Mouse (Mus musculus): ENCODE measurements around the gene Rfx3. TPM values are rescaled to one million over a fixed set of nuclear protein-coding genes. Genes with fewer than 3 reads are reported as not detected.

Gene Rfx3
- 31.0 and 33.4 TPM in 2 replicates for polyA plus RNA-seq (2016; fragmentation: Nextera tagmentation; extraction: Ambion mirVana)

GRCm38 (mm10) chr19:28010471-28011395, at the start of gene Rfx3:
Gene Rfx3 (minus strand): TSS chr19:28011166.
- no peaks in the 10 kb centered on the region for H3K27me3 ChIP-seq
- ATAC-seq (ENCODE audit: low FRiP score, low read depth): peak; percentile 85

GRCm38 (mm10) chr19:28052058-28052457, 41.1 kb upstream of the Rfx3 start:
- H3K4me1 ChIP-seq: no peaks in the 10 kb centered on the region
- no peaks in the 10 kb centered on the region for H3K27me3 ChIP-seq
- H3K4me2 ChIP-seq (replicated peaks): no peak overlapping the region
- no peaks in the 10 kb centered on the region for H3K36me3 ChIP-seq
- no peaks in the 10 kb centered on the region for H3K9me3 ChIP-seq
- ATAC-seq (ENCODE audit: low FRiP score, low read depth): no peak
- no peak overlapping the region for H3K4me3 ChIP-seq
- H3K27ac ChIP-seq (replicated peaks): no peak overlapping the region
- H3K9ac ChIP-seq (replicated peaks): no peak overlapping the region
- 76% methylated on average over 1 of the region's 1 CpGs for WGBS

More at GRCm38 (mm10) chr19:28010471-28011395, at the start of gene Rfx3:
- Histone ChIP-seq H3K36me3 (no peaks in the 10 kb centered on the region), H3K4me1 (peaks cover 10% of the 10 kb centered on the region), H3K9me3 (no peaks in the 10 kb centered on the region), H3K9ac (replicated peaks) (peak within 1 kb of the TSS; percentile 96), H3K27ac (replicated peaks) (peak within 1 kb of the TSS; percentile 100), H3K4me2 (replicated peaks) (peak within 1 kb of the TSS; percentile 62), H3K4me3 (peak within 1 kb of the TSS; percentile 95)
- WGBS: 2% methylated on average over 77 of the region's 78 CpGs

GRCm38 (mm10) chr19:28051571-28051970, 40.6 kb upstream of the Rfx3 start:
- ATAC-seq (ENCODE audit: low FRiP score, low read depth): no peak
- H3K4me1 ChIP-seq: no peaks in the 10 kb centered on the region
- 85% methylated on average over 5 of the region's 5 CpGs for WGBS
- H3K4me2 ChIP-seq (replicated peaks): no peak overlapping the region
- no peaks in the 10 kb centered on the region for H3K36me3 ChIP-seq
- H3K27ac ChIP-seq (replicated peaks): no peak overlapping the region
- H3K4me3 ChIP-seq: no peak overlapping the region
- H3K9me3 ChIP-seq: no peaks in the 10 kb centered on the region
- H3K9ac ChIP-seq (replicated peaks): no peak overlapping the region
- H3K27me3 ChIP-seq: no peaks in the 10 kb centered on the region

- Histone ChIP-seq H3K9me3 (no peaks in the 10 kb centered on the region), H3K36me3 (no peaks in the 10 kb centered on the region), H3K27me3 (no peaks in the 10 kb centered on the region), H3K9ac (replicated peaks) (no peak overlapping the region), H3K4me1 (no peaks in the 10 kb centered on the region), H3K4me2 (replicated peaks) (no peak overlapping the region), H3K4me3 (no peak overlapping the region), H3K27ac (replicated peaks) (no peak overlapping the region)
- no peak for ATAC-seq (ENCODE audit: low FRiP score, low read depth)
- 87% methylated on average over 4 of the region's 4 CpGs for WGBS
Observed at GRCm38 (mm10) chr19:28049280-28049679, 38.3 kb upstream of the Rfx3 start.

- WGBS: 90% methylated on average over 5 of the region's 5 CpGs
- H3K4me3 ChIP-seq: no peak overlapping the region
- H3K36me3 ChIP-seq: no peaks in the 10 kb centered on the region
- no peak overlapping the region for H3K9ac ChIP-seq (replicated peaks)
- no peak for ATAC-seq (ENCODE audit: low FRiP score, low read depth)
- no peak overlapping the region for H3K27ac ChIP-seq (replicated peaks)
- no peak overlapping the region for H3K4me2 ChIP-seq (replicated peaks)
- no peaks in the 10 kb centered on the region for H3K27me3 ChIP-seq
- no peaks in the 10 kb centered on the region for H3K4me1 ChIP-seq
- no peaks in the 10 kb centered on the region for H3K9me3 ChIP-seq
Observed at GRCm38 (mm10) chr19:28046806-28047205, 35.8 kb upstream of the Rfx3 start.

- H3K4me2 ChIP-seq (replicated peaks): no peak overlapping the region
- H3K4me3 ChIP-seq: no peak overlapping the region
- no peaks in the 10 kb centered on the region for H3K36me3 ChIP-seq
- no peaks in the 10 kb centered on the region for H3K4me1 ChIP-seq
- no peaks in the 10 kb centered on the region for H3K9me3 ChIP-seq
- no peaks in the 10 kb centered on the region for H3K27me3 ChIP-seq
- no peak overlapping the region for H3K9ac ChIP-seq (replicated peaks)
- H3K27ac ChIP-seq (replicated peaks): no peak overlapping the region
- ATAC-seq (ENCODE audit: low FRiP score, low read depth): no peak
- WGBS: 83% methylated on average over 5 of the region's 5 CpGs
Observed at GRCm38 (mm10) chr19:28044950-28045349, 34.0 kb upstream of the Rfx3 start.

GRCm38 (mm10) chr19:28011718-28012499, 943 bp upstream of the Rfx3 start:
- H3K9me3 ChIP-seq: no peaks in the 10 kb centered on the region
- peak overlapping the region; percentile 84 for H3K9ac ChIP-seq (replicated peaks)
- H3K4me3 ChIP-seq: peak overlapping the region; percentile 95
- peak overlapping the region; percentile 100 for H3K27ac ChIP-seq (replicated peaks)
- peak overlapping the region; percentile 62 for H3K4me2 ChIP-seq (replicated peaks)
- peak; percentile 71 for ATAC-seq (ENCODE audit: low FRiP score, low read depth)
- no peaks in the 10 kb centered on the region for H3K27me3 ChIP-seq
- peaks cover 10% of the 10 kb centered on the region for H3K4me1 ChIP-seq
- WGBS: under 1% methylated on average over 52 of the region's 52 CpGs
- H3K36me3 ChIP-seq: no peaks in the 10 kb centered on the region

- Histone ChIP-seq H3K36me3 (no peaks in the 10 kb centered on the region), H3K4me2 (replicated peaks) (peak overlapping the region; percentile 60), H3K27me3 (no peaks in the 10 kb centered on the region), H3K27ac (replicated peaks) (peak overlapping the region; percentile 100), H3K9ac (replicated peaks) (peak overlapping the region; percentile 96), H3K4me3 (peak overlapping the region; percentile 95), H3K9me3 (no peaks in the 10 kb centered on the region), H3K4me1 (peaks cover 10% of the 10 kb centered on the region)
- WGBS: under 1% methylated on average over 29 of the region's 30 CpGs
- peak; percentile 97 for ATAC-seq (ENCODE audit: low FRiP score, low read depth)
Observed at GRCm38 (mm10) chr19:28011396-28011717, 391 bp upstream of the Rfx3 start.

GRCm38 (mm10) chr19:28009587-28010281, 1.2 kb downstream of the Rfx3 start:
- Histone ChIP-seq H3K27ac (replicated peaks) (peak overlapping the region; percentile 100), H3K4me3 (peak overlapping the region; percentile 95), H3K4me2 (replicated peaks) (peak overlapping the region; percentile 60), H3K27me3 (no peaks in the 10 kb centered on the region), H3K9me3 (no peaks in the 10 kb centered on the region), H3K36me3 (no peaks in the 10 kb centered on the region), H3K9ac (replicated peaks) (peak overlapping the region; percentile 96), H3K4me1 (peaks cover 10% of the 10 kb centered on the region)
- no peak for ATAC-seq (ENCODE audit: low FRiP score, low read depth)
- 1% methylated on average over 5 of the region's 5 CpGs for WGBS

- 43% methylated on average over 1 of the region's 1 CpGs for WGBS
- Histone ChIP-seq H3K9me3 (no peaks in the 10 kb centered on the region), H3K4me3 (no peak overlapping the region), H3K27ac (replicated peaks) (no peak overlapping the region), H3K9ac (replicated peaks) (no peak overlapping the region), H3K36me3 (no peaks in the 10 kb centered on the region), H3K4me1 (0 out of 2 replicates have a peak, but pooled peaks cover 2% of the 10 kb centered on the region), H3K27me3 (no peaks in the 10 kb centered on the region), H3K4me2 (replicated peaks) (no peak overlapping the region)
- no peak for ATAC-seq (ENCODE audit: low FRiP score, low read depth)
Observed at GRCm38 (mm10) chr19:28004190-28004589, 6.8 kb downstream of the Rfx3 start.

- H3K9me3 ChIP-seq: no peaks in the 10 kb centered on the region
- H3K4me3 ChIP-seq: no peak overlapping the region
- no peak for ATAC-seq (ENCODE audit: low FRiP score, low read depth)
- H3K4me1 ChIP-seq: 0 out of 2 replicates have a peak, but pooled peaks cover 2% of the 10 kb centered on the region
- H3K9ac ChIP-seq (replicated peaks): no peak overlapping the region
- H3K4me2 ChIP-seq (replicated peaks): no peak overlapping the region
- H3K27me3 ChIP-seq: no peaks in the 10 kb centered on the region
- 97% methylated on average over 1 of the region's 1 CpGs for WGBS
- H3K27ac ChIP-seq (replicated peaks): no peak overlapping the region
- H3K36me3 ChIP-seq: no peaks in the 10 kb centered on the region
Observed at GRCm38 (mm10) chr19:28003474-28003873, 7.5 kb downstream of the Rfx3 start.
